Mouse (Mus musculus): ENCODE data around the gene Npepl1. TPM values are rescaled to one million over a fixed set of nuclear protein-coding genes. Genes with fewer than 3 reads are reported as not detected.

Npepl1 gene
- 3.4 TPM for polyA plus RNA-seq (2014; fragmentation: Illumina TruSeq; extraction: RNeasy Lipid Tissue Mini Kit (QIAGEN cat#74804))

GRCm38 (mm10) chr2:174109991-174110782, at the start of gene Npepl1:
Npepl1 (plus strand) TSS chr2:174110349.

GRCm38 (mm10) chr2:174075673-174076432, 34.3 kb upstream of the Npepl1 start, which contains the start of gene Stx16:
Stx16 (plus strand) TSS chr2:174076308.

Other genes with a start within 250 kb of the Npepl1 start
- gene Stx16, start 34.0 kb upstream of the Npepl1 start, polyA plus RNA-seq (2014; fragmentation: Illumina TruSeq; extraction: RNeasy Lipid Tissue Mini Kit (QIAGEN cat#74804)) = 45.1 TPM
- 794 TPM for gene Gnas, start 174.0 kb downstream of the Npepl1 start, polyA plus RNA-seq (2014; fragmentation: Illumina TruSeq; extraction: RNeasy Lipid Tissue Mini Kit (QIAGEN cat#74804))
- not detected for gene Gm20721, start 236.4 kb downstream of the Npepl1 start, polyA plus RNA-seq (2014; fragmentation: Illumina TruSeq; extraction: RNeasy Lipid Tissue Mini Kit (QIAGEN cat#74804))

Measured in ovary, adult 10 weeks (tissue).